Mouse (Mus musculus): ENCODE results near the gene Kpnb1. TPM values are rescaled to one million over a fixed set of nuclear protein-coding genes. Genes with fewer than 3 reads are reported as not detected.

Kpnb1 gene
- 100 to 1,000 TPM; 108 to 120 TPM for total RNA-seq (2021)
- long read RNA-seq, experiment 1, full-length matches to known transcripts, result 31 of 71 reads
- long read RNA-seq, experiment 1, partial matches to known transcripts, result 15 of 71 reads
- long read RNA-seq, experiment 1, other reads (novel, unspliced or antisense), result 25 of 71 reads
- long read RNA-seq, experiment 2, full-length matches to known transcripts, result 33 of 71 reads
- long read RNA-seq, experiment 2, partial matches to known transcripts, result 19 of 71 reads
- long read RNA-seq, experiment 2, other reads (novel, unspliced or antisense), result 19 of 71 reads

GRCm38 (mm10) chr11:97187764-97188642 is at the start of gene Kpnb1:
Kpnb1 (minus strand) TSS chr11:97187881.
- H3K4me3 ChIP-seq, result peak within 1 kb of the TSS; percentile 92
- intact Hi-C loops (cut with DNase I), result loop anchor here (5.0 kb wide), 1 partner anchor 129 kb away; the partner anchor contains the start of gene Mrpl45
- DNase-seq (ENCODE audit: extremely low spot score in 1 of 2, low spot score in 2 of 2), result peak; percentile 99
- H3K27ac ChIP-seq, result peak within 1 kb of the TSS; percentile 95
- no peak for TF ChIP-seq CTCF (IDR thresholded peaks at IDR 0.05)

GRCm38 (mm10) chr11:97232436-97232835 is 44.8 kb upstream of the Kpnb1 start:
- no peak for TF ChIP-seq CTCF (IDR thresholded peaks at IDR 0.05)

GRCm38 (mm10) chr11:97229396-97229795 is 41.7 kb upstream of the Kpnb1 start:
- TF ChIP-seq CTCF (IDR thresholded peaks at IDR 0.05), result no peak
- intact Hi-C loops (cut with DNase I), result no loop called here
- DNase-seq (ENCODE audit: extremely low spot score in 1 of 2, low spot score in 2 of 2), result no peak
- Histone ChIP-seq H3K27ac (no peak overlapping the region), H3K4me3 (no peak overlapping the region)

More at GRCm38 (mm10) chr11:97232436-97232835, 44.8 kb upstream of the Kpnb1 start:
- intact Hi-C loops (cut with DNase I), result no loop called here
- no peak overlapping the region for H3K27ac ChIP-seq
- no peak for DNase-seq (ENCODE audit: extremely low spot score in 1 of 2, low spot score in 2 of 2)
- H3K4me3 ChIP-seq, result no peak overlapping the region

- H3K27ac ChIP-seq, result no peak overlapping the region
- no peak overlapping the region for H3K4me3 ChIP-seq
- no peak for DNase-seq (ENCODE audit: extremely low spot score in 1 of 2, low spot score in 2 of 2)
- intact Hi-C loops (cut with DNase I), result no loop called here
- no peak for TF ChIP-seq CTCF (IDR thresholded peaks at IDR 0.05)
These were observed 41.3 kb upstream of the Kpnb1 start for GRCm38 (mm10) chr11:97228985-97229384.

GRCm38 (mm10) chr11:97226131-97226530 is 38.5 kb upstream of the Kpnb1 start:
- Histone ChIP-seq H3K27ac (no peak overlapping the region), H3K4me3 (no peak overlapping the region)
- DNase-seq (ENCODE audit: extremely low spot score in 1 of 2, low spot score in 2 of 2), result no peak
- no peak for TF ChIP-seq CTCF (IDR thresholded peaks at IDR 0.05)
- intact Hi-C loops (cut with DNase I), result no loop called here

- DNase-seq (ENCODE audit: extremely low spot score in 1 of 2, low spot score in 2 of 2), result no peak
- no peak for TF ChIP-seq CTCF (IDR thresholded peaks at IDR 0.05)
- intact Hi-C loops (cut with DNase I), result no loop called here
These were observed 35.8 kb upstream of the Kpnb1 start for GRCm38 (mm10) chr11:97223485-97223884.

GRCm38 (mm10) chr11:97221611-97222010 is 33.9 kb upstream of the Kpnb1 start:
- no peak overlapping the region for H3K4me3 ChIP-seq
- TF ChIP-seq CTCF (IDR thresholded peaks at IDR 0.05), result no peak
- H3K27ac ChIP-seq, result no peak overlapping the region
- DNase-seq (ENCODE audit: extremely low spot score in 1 of 2, low spot score in 2 of 2), result no peak
- intact Hi-C loops (cut with DNase I), result no loop called here

More at GRCm38 (mm10) chr11:97223485-97223884, 35.8 kb upstream of the Kpnb1 start:
- Histone ChIP-seq H3K27ac (no peak overlapping the region), H3K4me3 (no peak overlapping the region)

GRCm38 (mm10) chr11:97220211-97220610 is 32.5 kb upstream of the Kpnb1 start:
- no peak overlapping the region for H3K4me3 ChIP-seq
- peak overlapping the region; percentile 62 for H3K27ac ChIP-seq
- no peak for DNase-seq (ENCODE audit: extremely low spot score in 1 of 2, low spot score in 2 of 2)
- no peak for TF ChIP-seq CTCF (IDR thresholded peaks at IDR 0.05)
- intact Hi-C loops (cut with DNase I), result no loop called here

- DNase-seq (ENCODE audit: extremely low spot score in 1 of 2, low spot score in 2 of 2), result no peak
- no peak overlapping the region for H3K4me3 ChIP-seq
- TF ChIP-seq CTCF (IDR thresholded peaks at IDR 0.05), result no peak
- intact Hi-C loops (cut with DNase I), result no loop called here
- H3K27ac ChIP-seq, result no peak overlapping the region
These were observed 26.7 kb upstream of the Kpnb1 start for GRCm38 (mm10) chr11:97214411-97214810.

- no peak overlapping the region for H3K4me3 ChIP-seq
- H3K27ac ChIP-seq, result no peak overlapping the region
- DNase-seq (ENCODE audit: extremely low spot score in 1 of 2, low spot score in 2 of 2), result no peak
- intact Hi-C loops (cut with DNase I), result no loop called here
- TF ChIP-seq CTCF (IDR thresholded peaks at IDR 0.05), result no peak
These were observed 23.2 kb upstream of the Kpnb1 start for GRCm38 (mm10) chr11:97210728-97211400.

GRCm38 (mm10) chr11:97207011-97207422 is 19.3 kb upstream of the Kpnb1 start:
- intact Hi-C loops (cut with DNase I), result no loop called here
- TF ChIP-seq CTCF (IDR thresholded peaks at IDR 0.05), result no peak
- no peak overlapping the region for H3K4me3 ChIP-seq
- H3K27ac ChIP-seq, result peak overlapping the region; percentile 64
- DNase-seq (ENCODE audit: extremely low spot score in 1 of 2, low spot score in 2 of 2), result peak; percentile 57 to 69

GRCm38 (mm10) chr11:97199519-97199918 is 11.8 kb upstream of the Kpnb1 start:
- no peak for DNase-seq (ENCODE audit: extremely low spot score in 1 of 2, low spot score in 2 of 2)
- Histone ChIP-seq H3K4me3 (no peak overlapping the region), H3K27ac (no peak overlapping the region)
- TF ChIP-seq CTCF (IDR thresholded peaks at IDR 0.05), result no peak
- intact Hi-C loops (cut with DNase I), result loop anchor here (5.0 kb wide), 1 partner anchor 128 kb away; no protein-coding TSS in a partner anchor

Measured in left cerebral cortex, adult 2 months (tissue).